Mouse (Mus musculus): ENCODE results near the gene Pask.

- TF ChIP-seq CTCF (IDR thresholded peaks at IDR 0.05; ENCODE audit: low read depth) (no peak), EP300 (optimal IDR thresholded peaks at IDR 0.05) (no peak)
These were observed 71.5 kb downstream of the Pask start for GRCm38 (mm10) chr1:93271751-93272150.
